Mouse (Mus musculus): Measurements from ENCODE around the gene Olfr284. TPM values are rescaled to one million over a fixed set of nuclear protein-coding genes. Genes with fewer than 3 reads are reported as not detected.

Olfr284 gene
- total RNA-seq (2014; rRNA removed; ENCODE audit: low replicate concordance) (not detected in 2 replicates), polyA plus RNA-seq (2015; fragmentation: Nextera tagmentation; extraction: Ambion mirVana) (not detected in 2 replicates)

- Histone ChIP-seq H3K27me3 (ENCODE audit: control insufficient read depth, insufficient read depth, low read length) (no peaks in the 10 kb centered on the region), H3K4me3 (ENCODE audit: low read depth, low read length) (no peak within 1 kb of the TSS), H3K27ac (ENCODE audit: low read depth) (no peak within 1 kb of the TSS), H3K36me3 (replicated peaks; ENCODE audit: control insufficient read depth, insufficient read depth, low read length) (no peaks in the 10 kb centered on the region), H3K4me1 (ENCODE audit: control insufficient read depth, insufficient read depth) (no peaks in the 10 kb centered on the region), H3K9me3 (replicated peaks; ENCODE audit: control insufficient read depth, low read length) (no peaks in the 10 kb centered on the region), H3K4me2 (ENCODE audit: low read depth, low read length) (no peak within 1 kb of the TSS), H3K9ac (replicated peaks; ENCODE audit: low read depth, low read length) (no peak within 1 kb of the TSS)
- WGBS = 72% methylated on average over 8 of the region's 8 CpGs
- no peak for TF ChIP-seq CTCF (IDR thresholded peaks at IDR 0.05; ENCODE audit: low read depth)
- no peak for TF ChIP-seq EP300 (IDR thresholded peaks at IDR 0.05; ENCODE audit: low read depth)
- DNase-seq (ENCODE audit: low spot score) (no peak), ATAC-seq (ENCODE audit: insufficient read depth, low read depth) (no peak)
Measured at GRCm38 (mm10) chr15:98340887-98341286, at the start of gene Olfr284. Gene Olfr284, minus strand, starts transcription at chr15:98340987.

- no peaks in the 10 kb centered on the region for H3K27me3 ChIP-seq (ENCODE audit: control insufficient read depth, insufficient read depth, low read length)
- no peak overlapping the region for H3K4me2 ChIP-seq (ENCODE audit: low read depth, low read length)
- no peaks in the 10 kb centered on the region for H3K36me3 ChIP-seq (replicated peaks; ENCODE audit: control insufficient read depth, insufficient read depth, low read length)
- no peak overlapping the region for H3K9ac ChIP-seq (replicated peaks; ENCODE audit: low read depth, low read length)
- no peaks in the 10 kb centered on the region for H3K9me3 ChIP-seq (replicated peaks; ENCODE audit: control insufficient read depth, low read length)
- no peaks in the 10 kb centered on the region for H3K4me1 ChIP-seq (ENCODE audit: control insufficient read depth, insufficient read depth)
- ATAC-seq (ENCODE audit: insufficient read depth, low read depth) (peak; percentile 74), DNase-seq (ENCODE audit: low spot score) (peak; percentile 84)
- no peak overlapping the region for H3K4me3 ChIP-seq (ENCODE audit: low read depth, low read length)
- WGBS = 24% methylated on average over 7 of the region's 7 CpGs
- TF ChIP-seq EP300 (IDR thresholded peaks at IDR 0.05; ENCODE audit: low read depth) = no peak
- peak; percentile 94 for TF ChIP-seq CTCF (IDR thresholded peaks at IDR 0.05; ENCODE audit: low read depth)
- no peak overlapping the region for H3K27ac ChIP-seq (ENCODE audit: low read depth)
Measured at GRCm38 (mm10) chr15:98389796-98390195, 49.0 kb upstream of the Olfr284 start.

DNA sequence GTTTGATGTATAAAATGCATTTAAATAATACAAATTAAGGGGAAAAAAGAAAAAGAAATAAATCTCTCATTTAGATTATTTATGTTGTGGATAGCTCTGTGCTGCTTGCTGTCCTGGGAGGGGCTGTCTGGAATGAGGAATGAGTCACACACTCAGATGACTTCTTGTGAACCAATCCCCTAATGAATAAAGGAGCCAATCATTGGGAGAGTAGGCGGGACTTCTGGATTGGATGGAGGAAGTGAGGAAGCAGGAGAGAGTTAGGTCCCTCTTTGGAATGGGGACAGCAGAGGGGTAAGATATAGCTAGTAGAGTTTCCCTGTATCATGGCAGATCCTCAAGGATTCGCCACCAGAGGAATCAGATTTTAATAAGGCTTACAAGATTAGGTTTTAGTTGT is 46.8 kb upstream of the Olfr284 start:
- ATAC-seq (ENCODE audit: insufficient read depth, low read depth) (no peak), DNase-seq (ENCODE audit: low spot score) (no peak)

DNA sequence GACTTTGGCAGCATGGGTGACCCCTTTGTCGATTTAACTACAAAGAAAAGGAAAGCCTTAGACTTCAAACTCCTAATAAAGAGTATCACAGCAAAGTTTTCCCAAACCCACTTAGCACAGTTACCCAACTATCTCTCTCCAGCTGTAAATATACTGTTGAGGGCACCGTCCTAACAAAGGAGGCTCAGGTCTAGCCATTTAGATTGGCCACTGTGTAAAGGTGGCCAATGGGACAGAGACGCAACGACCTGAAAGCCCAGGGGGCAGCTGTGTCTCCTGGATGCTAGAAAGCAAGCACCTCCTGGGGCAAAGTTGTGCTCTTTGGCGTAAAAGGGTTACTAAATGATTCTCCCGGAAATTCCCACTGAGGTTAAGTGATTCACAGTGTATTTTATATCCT is 40.1 kb upstream of the Olfr284 start, which contains the start of gene Olfr283:
Gene Olfr283, minus strand, starts transcription at position 101 of the 400 bp plus-strand sequence.
- H3K9ac ChIP-seq (replicated peaks; ENCODE audit: low read depth, low read length) = no peak within 1 kb of the TSS
- ATAC-seq (ENCODE audit: insufficient read depth, low read depth) = no peak
- no peaks in the 10 kb centered on the region for H3K9me3 ChIP-seq (replicated peaks; ENCODE audit: control insufficient read depth, low read length)
- no peaks in the 10 kb centered on the region for H3K4me1 ChIP-seq (ENCODE audit: control insufficient read depth, insufficient read depth)
- WGBS = 80% methylated on average over 6 of the region's 6 CpGs
- no peak within 1 kb of the TSS for H3K4me3 ChIP-seq (ENCODE audit: low read depth, low read length)
- DNase-seq (ENCODE audit: low spot score) = no peak
- no peak for TF ChIP-seq CTCF (IDR thresholded peaks at IDR 0.05; ENCODE audit: low read depth)
- TF ChIP-seq EP300 (IDR thresholded peaks at IDR 0.05; ENCODE audit: low read depth) = no peak
- H3K27me3 ChIP-seq (ENCODE audit: control insufficient read depth, insufficient read depth, low read length) = no peaks in the 10 kb centered on the region
- no peak within 1 kb of the TSS for H3K4me2 ChIP-seq (ENCODE audit: low read depth, low read length)
- H3K27ac ChIP-seq (ENCODE audit: low read depth) = no peak within 1 kb of the TSS
- H3K36me3 ChIP-seq (replicated peaks; ENCODE audit: control insufficient read depth, insufficient read depth, low read length) = no peaks in the 10 kb centered on the region

More for the DNA sequence above, 46.8 kb upstream of the Olfr284 start:
- 60% methylated on average over 2 of the region's 2 CpGs for WGBS
- Histone ChIP-seq H3K4me3 (ENCODE audit: low read depth, low read length) (no peak overlapping the region), H3K9me3 (replicated peaks; ENCODE audit: control insufficient read depth, low read length) (no peaks in the 10 kb centered on the region), H3K4me2 (ENCODE audit: low read depth, low read length) (no peak overlapping the region), H3K9ac (replicated peaks; ENCODE audit: low read depth, low read length) (no peak overlapping the region), H3K36me3 (replicated peaks; ENCODE audit: control insufficient read depth, insufficient read depth, low read length) (no peaks in the 10 kb centered on the region), H3K27ac (ENCODE audit: low read depth) (no peak overlapping the region), H3K4me1 (ENCODE audit: control insufficient read depth, insufficient read depth) (no peaks in the 10 kb centered on the region), H3K27me3 (ENCODE audit: control insufficient read depth, insufficient read depth, low read length) (no peaks in the 10 kb centered on the region)
- TF ChIP-seq EP300 (IDR thresholded peaks at IDR 0.05; ENCODE audit: low read depth) (no peak), CTCF (IDR thresholded peaks at IDR 0.05; ENCODE audit: low read depth) (no peak)

- Histone ChIP-seq H3K36me3 (replicated peaks; ENCODE audit: control insufficient read depth, insufficient read depth, low read length) (no peaks in the 10 kb centered on the region), H3K9me3 (replicated peaks; ENCODE audit: control insufficient read depth, low read length) (no peaks in the 10 kb centered on the region), H3K4me3 (ENCODE audit: low read depth, low read length) (no peak overlapping the region), H3K4me2 (ENCODE audit: low read depth, low read length) (no peak overlapping the region), H3K27ac (ENCODE audit: low read depth) (no peak overlapping the region), H3K4me1 (ENCODE audit: control insufficient read depth, insufficient read depth) (no peaks in the 10 kb centered on the region), H3K27me3 (ENCODE audit: control insufficient read depth, insufficient read depth, low read length) (no peaks in the 10 kb centered on the region), H3K9ac (replicated peaks; ENCODE audit: low read depth, low read length) (no peak overlapping the region)
- DNase-seq (ENCODE audit: low spot score) (no peak), ATAC-seq (ENCODE audit: insufficient read depth, low read depth) (no peak)
- WGBS = 83% methylated on average over 13 of the region's 13 CpGs
- TF ChIP-seq EP300 (IDR thresholded peaks at IDR 0.05; ENCODE audit: low read depth) (no peak), CTCF (IDR thresholded peaks at IDR 0.05; ENCODE audit: low read depth) (no peak)
Measured at GRCm38 (mm10) chr15:98378209-98378608, 37.4 kb upstream of the Olfr284 start.

DNA sequence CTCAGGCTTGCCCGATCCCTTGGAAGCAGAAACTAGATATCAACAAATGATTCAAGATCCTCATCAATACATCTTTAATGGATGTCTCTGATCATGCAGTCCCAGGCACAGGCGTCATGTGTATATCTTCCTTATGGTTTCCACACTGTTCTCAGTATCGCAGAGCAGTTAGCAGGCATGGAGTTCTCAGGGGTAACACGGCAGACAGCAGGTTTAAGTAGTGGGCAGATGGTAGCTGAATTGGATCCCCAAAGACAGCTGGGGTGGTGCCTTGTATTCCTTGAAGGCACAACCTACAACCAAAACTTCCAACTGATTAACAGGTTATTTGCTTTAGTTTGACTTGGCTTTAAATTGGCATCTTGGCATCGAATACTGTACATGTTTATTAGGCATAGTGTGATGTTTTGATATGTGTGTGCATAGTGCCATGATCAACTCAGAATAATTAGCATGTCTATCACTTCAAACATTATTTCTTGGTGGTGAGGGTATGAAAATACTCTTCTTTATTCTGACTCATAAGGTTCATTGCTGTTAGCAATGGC is 23.5 kb downstream of the Olfr284 start, which contains the start of gene Olfr285:
Gene Olfr285, minus strand, starts transcription at position 177 of the 548 bp plus-strand sequence.
- Histone ChIP-seq H3K27ac (ENCODE audit: low read depth) (no peak within 1 kb of the TSS), H3K9ac (replicated peaks; ENCODE audit: low read depth, low read length) (no peak within 1 kb of the TSS), H3K9me3 (replicated peaks; ENCODE audit: control insufficient read depth, low read length) (no peaks in the 10 kb centered on the region), H3K4me3 (ENCODE audit: low read depth, low read length) (no peak within 1 kb of the TSS), H3K4me2 (ENCODE audit: low read depth, low read length) (no peak within 1 kb of the TSS), H3K4me1 (ENCODE audit: control insufficient read depth, insufficient read depth) (no peaks in the 10 kb centered on the region), H3K27me3 (ENCODE audit: control insufficient read depth, insufficient read depth, low read length) (no peaks in the 10 kb centered on the region), H3K36me3 (replicated peaks; ENCODE audit: control insufficient read depth, insufficient read depth, low read length) (no peaks in the 10 kb centered on the region)
- ATAC-seq (ENCODE audit: insufficient read depth, low read depth) = no peak
- DNase-seq (ENCODE audit: low spot score) = no peak
- no peak for TF ChIP-seq EP300 (IDR thresholded peaks at IDR 0.05; ENCODE audit: low read depth)
- no peak for TF ChIP-seq CTCF (IDR thresholded peaks at IDR 0.05; ENCODE audit: low read depth)
- 83% methylated on average over 5 of the region's 5 CpGs for WGBS
